Mouse (Mus musculus): ENCODE measurements around the gene Zfp420. TPM values are rescaled to one million over a fixed set of nuclear protein-coding genes. Genes with fewer than 3 reads are reported as not detected.

Zfp420 gene
- 6.8 and 8.4 TPM in 2 replicates for polyA plus RNA-seq (2014; fragmentation: Nextera tagmentation; extraction: Ambion mirVana)

- Histone ChIP-seq H3K27me3 (replicated peaks; ENCODE audit: control insufficient read depth, insufficient read depth, low read length) (no peaks in the 10 kb centered on the region), H3K4me1 (replicated peaks; ENCODE audit: control insufficient read depth, insufficient read depth, low read length) (peaks cover 6% of the 10 kb centered on the region), H3K36me3 (ENCODE audit: control insufficient read depth, insufficient read depth, low read length) (no peaks in the 10 kb centered on the region), H3K9me3 (ENCODE audit: control insufficient read depth, low read length) (no peaks in the 10 kb centered on the region), H3K4me3 (ENCODE audit: low read depth, low read length) (peak within 1 kb of the TSS; percentile 66), H3K4me2 (ENCODE audit: low read length) (peak within 1 kb of the TSS; percentile 82), H3K27ac (ENCODE audit: low read depth) (no peak within 1 kb of the TSS), H3K9ac (ENCODE audit: low read length) (peak within 1 kb of the TSS; percentile 57)
- 5% methylated on average over 31 of the region's 32 CpGs for WGBS
- DNase-seq (ENCODE audit: low spot score) (peak; percentile 85), ATAC-seq (replicated peaks; ENCODE audit: low FRiP score, low TSS enrichment, low read depth) (peak; percentile 94)
Measured at GRCm38 (mm10) chr7:29859532-29860517, at the start of gene Zfp420. Gene Zfp420 (plus strand): TSS chr7:29859979.

DNA sequence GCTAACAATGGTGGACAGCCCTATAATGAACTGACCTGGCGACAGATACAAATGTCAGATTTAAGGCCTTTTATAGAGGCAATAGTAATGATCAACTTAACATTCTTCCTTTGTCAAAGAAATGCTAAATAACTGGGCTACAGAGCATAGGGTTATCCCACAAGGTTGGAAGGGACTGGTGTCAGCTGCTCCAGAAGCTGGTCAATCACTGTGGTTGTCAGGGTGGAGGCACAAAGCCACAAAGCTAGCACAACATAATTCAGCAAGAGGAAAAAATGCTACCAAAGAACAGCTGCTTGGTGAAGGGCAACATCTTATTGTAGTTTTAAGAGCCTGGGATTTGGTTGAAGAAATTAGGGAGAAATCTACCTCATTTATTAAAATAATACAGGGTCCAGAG, 47.5 kb upstream of the Zfp420 start:
- H3K27ac ChIP-seq (ENCODE audit: low read depth): no peak overlapping the region
- H3K4me1 ChIP-seq (replicated peaks; ENCODE audit: control insufficient read depth, insufficient read depth, low read length): peaks cover 12% of the 10 kb centered on the region
- H3K4me3 ChIP-seq (ENCODE audit: low read depth, low read length): no peak overlapping the region
- no peak overlapping the region for H3K4me2 ChIP-seq (ENCODE audit: low read length)
- H3K27me3 ChIP-seq (replicated peaks; ENCODE audit: control insufficient read depth, insufficient read depth, low read length): no peaks in the 10 kb centered on the region
- H3K9ac ChIP-seq (ENCODE audit: low read length): no peak overlapping the region
- H3K36me3 ChIP-seq (ENCODE audit: control insufficient read depth, insufficient read depth, low read length): no peaks in the 10 kb centered on the region
- no peaks in the 10 kb centered on the region for H3K9me3 ChIP-seq (ENCODE audit: control insufficient read depth, low read length)
- ATAC-seq (replicated peaks; ENCODE audit: low FRiP score, low TSS enrichment, low read depth): no peak
- 94% methylated on average over 1 of the region's 1 CpGs for WGBS
- DNase-seq (ENCODE audit: low spot score): no peak

DNA sequence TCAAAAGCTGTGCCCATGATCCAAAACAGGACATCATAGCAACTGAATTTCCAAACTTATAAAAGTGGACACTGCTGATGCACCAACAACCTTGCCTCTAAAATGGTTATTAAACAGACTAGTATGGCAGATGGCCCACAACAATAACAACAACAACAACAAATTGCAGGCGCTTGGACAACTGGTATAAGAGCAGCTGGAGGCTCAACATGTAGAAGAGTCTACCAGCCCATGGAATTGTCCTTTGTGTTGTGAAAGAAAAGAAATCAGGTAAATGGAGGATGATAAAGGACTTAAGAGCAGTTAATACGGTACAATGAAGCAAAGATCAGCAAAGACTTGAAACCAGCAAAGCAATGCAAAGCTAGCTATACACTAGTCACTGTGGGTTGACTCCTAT, 45.4 kb upstream of the Zfp420 start:
- Histone ChIP-seq H3K4me1 (replicated peaks; ENCODE audit: control insufficient read depth, insufficient read depth, low read length) (peaks cover 18% of the 10 kb centered on the region), H3K9me3 (ENCODE audit: control insufficient read depth, low read length) (no peaks in the 10 kb centered on the region), H3K27ac (ENCODE audit: low read depth) (no peak overlapping the region), H3K4me3 (ENCODE audit: low read depth, low read length) (no peak overlapping the region), H3K36me3 (ENCODE audit: control insufficient read depth, insufficient read depth, low read length) (0 out of 2 replicates have a peak, but pooled peaks cover 3% of the 10 kb centered on the region), H3K27me3 (replicated peaks; ENCODE audit: control insufficient read depth, insufficient read depth, low read length) (no peaks in the 10 kb centered on the region), H3K4me2 (ENCODE audit: low read length) (no peak overlapping the region), H3K9ac (ENCODE audit: low read length) (no peak overlapping the region)
- ATAC-seq (replicated peaks; ENCODE audit: low FRiP score, low TSS enrichment, low read depth) (no peak), DNase-seq (ENCODE audit: low spot score) (no peak)
- WGBS: 89% methylated on average over 2 of the region's 2 CpGs

DNA sequence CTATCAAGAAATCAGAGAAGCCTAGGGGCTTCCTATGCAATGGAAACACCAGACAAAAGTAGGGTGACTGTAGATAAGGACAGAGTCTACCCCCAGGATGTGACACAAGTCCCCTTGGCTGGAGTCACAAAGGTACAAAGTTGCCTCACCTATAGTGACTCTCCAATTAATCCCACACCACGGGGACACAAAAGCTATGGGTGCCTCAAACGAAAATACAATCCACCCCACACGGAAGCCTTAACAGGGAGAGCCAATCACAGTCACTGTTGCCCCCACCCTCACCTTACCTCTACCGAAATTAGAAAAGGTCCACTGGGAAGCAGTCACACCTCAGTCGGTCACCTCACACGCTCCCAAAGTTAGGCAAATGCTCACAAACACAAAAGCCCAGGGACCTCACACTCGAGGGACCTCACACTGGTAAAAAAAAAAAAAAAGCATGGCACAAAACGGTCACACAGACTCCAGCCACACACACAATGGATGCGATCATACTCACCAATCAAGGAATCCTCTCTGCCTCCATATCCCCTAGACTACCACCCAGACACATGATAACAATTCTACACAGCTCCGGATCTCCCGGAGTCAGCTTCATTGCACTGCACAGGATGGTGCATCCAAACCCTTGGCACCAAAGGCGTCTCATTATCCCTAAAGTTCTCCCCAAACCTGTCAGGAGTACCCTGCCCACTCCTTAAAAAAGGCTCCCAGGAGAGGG, 44.6 kb upstream of the Zfp420 start:
- H3K4me3 ChIP-seq (ENCODE audit: low read depth, low read length): peak overlapping the region; percentile 81
- H3K27ac ChIP-seq (ENCODE audit: low read depth): peak overlapping the region; percentile 84; the same call in 1 of the 2 replicates
- no peaks in the 10 kb centered on the region for H3K27me3 ChIP-seq (replicated peaks; ENCODE audit: control insufficient read depth, insufficient read depth, low read length)
- DNase-seq (ENCODE audit: low spot score) (no peak), ATAC-seq (replicated peaks; ENCODE audit: low FRiP score, low TSS enrichment, low read depth) (peak; percentile 57; the same call in 1 of the 2 replicates)
- peaks cover 18% of the 10 kb centered on the region for H3K4me1 ChIP-seq (replicated peaks; ENCODE audit: control insufficient read depth, insufficient read depth, low read length)
- H3K36me3 ChIP-seq (ENCODE audit: control insufficient read depth, insufficient read depth, low read length): 0 out of 2 replicates have a peak, but pooled peaks cover 3% of the 10 kb centered on the region
- 3% methylated on average over 12 of the region's 12 CpGs for WGBS
- peak overlapping the region; percentile 88 for H3K4me2 ChIP-seq (ENCODE audit: low read length)
- peak overlapping the region; percentile 53 for H3K9ac ChIP-seq (ENCODE audit: low read length)
- no peaks in the 10 kb centered on the region for H3K9me3 ChIP-seq (ENCODE audit: control insufficient read depth, low read length)

DNA sequence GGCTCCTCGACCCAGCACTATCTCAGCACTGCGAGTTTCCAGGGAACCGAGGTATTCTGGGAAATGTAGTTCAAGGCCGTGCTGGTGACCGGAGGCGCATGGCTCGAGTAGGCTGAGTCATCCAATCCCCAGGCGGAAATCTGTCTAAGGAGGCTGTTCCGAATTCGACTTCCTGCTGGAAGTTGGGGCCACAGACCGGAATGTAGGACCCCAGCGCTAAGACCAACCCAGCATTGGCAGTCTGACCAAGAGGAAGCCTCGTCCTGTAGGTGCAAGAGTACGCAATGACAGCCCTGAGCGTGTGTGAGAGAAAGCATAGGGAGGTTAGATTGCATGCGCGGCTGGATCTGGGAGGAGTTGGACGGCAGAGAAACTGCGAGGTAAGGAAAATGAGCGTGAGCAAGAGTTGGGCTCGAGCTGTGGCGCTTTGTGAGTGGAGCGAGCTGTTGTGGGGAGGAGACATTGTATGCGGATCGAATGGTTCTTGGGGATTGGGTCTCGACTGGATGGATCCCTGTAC, 43.8 kb upstream of the Zfp420 start, which contains the start of gene Zfp790:
TSS of gene Zfp790 (plus strand) at position 205 of the 520 bp plus-strand sequence.
- Histone ChIP-seq H3K9ac (ENCODE audit: low read length) (peak within 1 kb of the TSS; percentile 64), H3K4me1 (replicated peaks; ENCODE audit: control insufficient read depth, insufficient read depth, low read length) (peaks cover 18% of the 10 kb centered on the region), H3K9me3 (ENCODE audit: control insufficient read depth, low read length) (no peaks in the 10 kb centered on the region), H3K4me2 (ENCODE audit: low read length) (peak within 1 kb of the TSS; percentile 88), H3K36me3 (ENCODE audit: control insufficient read depth, insufficient read depth, low read length) (0 out of 2 replicates have a peak, but pooled peaks cover 3% of the 10 kb centered on the region), H3K27me3 (replicated peaks; ENCODE audit: control insufficient read depth, insufficient read depth, low read length) (no peaks in the 10 kb centered on the region), H3K4me3 (ENCODE audit: low read depth, low read length) (peak within 1 kb of the TSS; percentile 81), H3K27ac (ENCODE audit: low read depth) (peak within 1 kb of the TSS; percentile 84)
- ATAC-seq (replicated peaks; ENCODE audit: low FRiP score, low TSS enrichment, low read depth): peak; percentile 96
- DNase-seq (ENCODE audit: low spot score): peak; percentile 90
- WGBS: under 1% methylated on average over 26 of the region's 26 CpGs

DNA sequence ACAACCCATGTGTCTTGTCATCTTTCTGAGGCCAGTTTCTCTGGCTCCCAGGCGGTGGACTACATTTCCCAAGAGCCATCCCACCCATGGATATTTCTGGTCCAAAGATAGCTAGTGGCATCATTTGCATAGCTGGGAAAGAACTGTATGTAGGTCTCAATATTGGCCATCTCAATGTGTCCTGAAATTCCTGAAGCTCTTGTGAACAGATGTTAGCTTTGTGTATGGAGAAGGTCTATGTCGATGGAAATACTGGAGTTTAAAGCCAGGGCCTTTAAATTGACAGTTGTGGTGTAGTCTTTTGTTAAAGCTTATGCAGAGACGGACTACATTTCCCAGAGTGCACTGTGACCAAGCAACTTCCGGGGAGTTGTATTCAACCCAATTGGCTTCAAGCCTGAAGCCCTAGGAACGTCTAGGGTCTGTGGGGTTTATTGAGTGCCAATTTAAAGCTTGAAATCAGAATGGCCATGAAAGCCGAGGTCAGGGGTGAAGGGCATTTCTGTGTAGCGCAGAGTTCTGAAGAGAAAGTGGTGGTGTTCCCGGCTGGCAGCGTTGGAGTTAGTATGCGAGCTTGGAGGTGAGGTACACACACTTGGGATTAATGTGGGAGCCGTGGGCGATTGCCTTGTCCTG, 41.0 kb upstream of the Zfp420 start:
- WGBS: 4% methylated on average over 12 of the region's 12 CpGs
- H3K36me3 ChIP-seq (ENCODE audit: control insufficient read depth, insufficient read depth, low read length): peaks cover 12% of the 10 kb centered on the region
- H3K4me1 ChIP-seq (replicated peaks; ENCODE audit: control insufficient read depth, insufficient read depth, low read length): peaks cover 18% of the 10 kb centered on the region
- no peaks in the 10 kb centered on the region for H3K9me3 ChIP-seq (ENCODE audit: control insufficient read depth, low read length)
- H3K4me2 ChIP-seq (ENCODE audit: low read length): peak overlapping the region; percentile 75
- no peak overlapping the region for H3K27ac ChIP-seq (ENCODE audit: low read depth)
- H3K4me3 ChIP-seq (ENCODE audit: low read depth, low read length): peak overlapping the region; percentile 76
- H3K27me3 ChIP-seq (replicated peaks; ENCODE audit: control insufficient read depth, insufficient read depth, low read length): no peaks in the 10 kb centered on the region
- ATAC-seq (replicated peaks; ENCODE audit: low FRiP score, low TSS enrichment, low read depth) (peak; percentile 58; the same call in 1 of the 2 replicates), DNase-seq (ENCODE audit: low spot score) (peak; percentile 84)
- peak overlapping the region; percentile 51 for H3K9ac ChIP-seq (ENCODE audit: low read length)

GRCm38 (mm10) chr7:29828001-29828400, 31.8 kb upstream of the Zfp420 start:
- H3K9ac ChIP-seq (ENCODE audit: low read length): no peak overlapping the region
- no peak overlapping the region for H3K4me3 ChIP-seq (ENCODE audit: low read depth, low read length)
- no peak for DNase-seq (ENCODE audit: low spot score)
- no peak for ATAC-seq (replicated peaks; ENCODE audit: low FRiP score, low TSS enrichment, low read depth)
- H3K27me3 ChIP-seq (replicated peaks; ENCODE audit: control insufficient read depth, insufficient read depth, low read length): no peaks in the 10 kb centered on the region
- no peak overlapping the region for H3K4me2 ChIP-seq (ENCODE audit: low read length)
- H3K36me3 ChIP-seq (ENCODE audit: control insufficient read depth, insufficient read depth, low read length): peaks cover 82% of the 10 kb centered on the region
- no peaks in the 10 kb centered on the region for H3K9me3 ChIP-seq (ENCODE audit: control insufficient read depth, low read length)
- WGBS: 94% methylated on average over 12 of the region's 12 CpGs
- no peaks in the 10 kb centered on the region for H3K4me1 ChIP-seq (replicated peaks; ENCODE audit: control insufficient read depth, insufficient read depth, low read length)
- no peak overlapping the region for H3K27ac ChIP-seq (ENCODE audit: low read depth)

GRCm38 (mm10) chr7:29829804-29830203, 30.0 kb upstream of the Zfp420 start:
- Histone ChIP-seq H3K36me3 (ENCODE audit: control insufficient read depth, insufficient read depth, low read length) (peaks cover 74% of the 10 kb centered on the region), H3K27ac (ENCODE audit: low read depth) (no peak overlapping the region), H3K27me3 (replicated peaks; ENCODE audit: control insufficient read depth, insufficient read depth, low read length) (no peaks in the 10 kb centered on the region), H3K4me1 (replicated peaks; ENCODE audit: control insufficient read depth, insufficient read depth, low read length) (no peaks in the 10 kb centered on the region), H3K4me3 (ENCODE audit: low read depth, low read length) (no peak overlapping the region), H3K4me2 (ENCODE audit: low read length) (no peak overlapping the region), H3K9ac (ENCODE audit: low read length) (no peak overlapping the region), H3K9me3 (ENCODE audit: control insufficient read depth, low read length) (no peaks in the 10 kb centered on the region)
- no peak for DNase-seq (ENCODE audit: low spot score)
- ATAC-seq (replicated peaks; ENCODE audit: low FRiP score, low TSS enrichment, low read depth): no peak
- WGBS: 95% methylated on average over 12 of the region's 12 CpGs

All from intestine, embryonic 14.5 days (tissue).